Mouse (Mus musculus): ENCODE measurements at regions not wholly inside any gene's neighbourhood (a gene's known extent, or its start where the extent isn't known, plus 50 kb on each side); places are given as distances from the start of the nearest gene placed in this dataset.

- DNase-seq = no peak
- 91% methylated on average over 3 of the region's 3 CpGs for WGBS
- TF ChIP-seq CTCF (IDR thresholded peaks at IDR 0.05; ENCODE audit: borderline replicate concordance, insufficient read depth, low read depth, low read length) (no peak), POLR2A (IDR thresholded peaks at IDR 0.05; ENCODE audit: borderline replicate concordance, insufficient read depth, low read length) (no peak)
- Histone ChIP-seq H3K4me1 (ENCODE audit: control insufficient read depth, insufficient read depth, low read length) (no peaks in the 10 kb centered on the region), H3K27ac (ENCODE audit: insufficient read depth, low read length) (no peak overlapping the region), H3K27me3 (ENCODE audit: control insufficient read depth, insufficient read depth, low read length) (no peaks in the 10 kb centered on the region), H3K4me3 (replicated peaks; ENCODE audit: insufficient read depth, low read depth, low read length) (no peak overlapping the region)
Observed at GRCm38 (mm10) chr19:56225518-56225917, 61.4 kb upstream of the Habp2 start.

- H3K4me1 ChIP-seq (ENCODE audit: control insufficient read depth, insufficient read depth, low read length) = no peaks in the 10 kb centered on the region
- TF ChIP-seq CTCF (IDR thresholded peaks at IDR 0.05; ENCODE audit: borderline replicate concordance, insufficient read depth, low read depth, low read length) = no peak
- TF ChIP-seq POLR2A (IDR thresholded peaks at IDR 0.05; ENCODE audit: borderline replicate concordance, insufficient read depth, low read length) = no peak
Observed at GRCm38 (mm10) chr19:56228586-56228985, 58.4 kb upstream of the Habp2 start.

GRCm38 (mm10) chr19:56231430-56231829 lies 55.5 kb upstream of the Habp2 start:
- no peak overlapping the region for H3K4me3 ChIP-seq (replicated peaks; ENCODE audit: insufficient read depth, low read depth, low read length)
- no peaks in the 10 kb centered on the region; the same call in 1 of the 2 replicates for H3K27me3 ChIP-seq (ENCODE audit: control insufficient read depth, insufficient read depth, low read length)
- no peak overlapping the region for H3K27ac ChIP-seq (ENCODE audit: insufficient read depth, low read length)
- H3K4me1 ChIP-seq (ENCODE audit: control insufficient read depth, insufficient read depth, low read length) = no peaks in the 10 kb centered on the region
- no peak for DNase-seq
- 23% methylated on average over 8 of the region's 8 CpGs for WGBS
- TF ChIP-seq POLR2A (IDR thresholded peaks at IDR 0.05; ENCODE audit: borderline replicate concordance, insufficient read depth, low read length) = no peak
- TF ChIP-seq CTCF (IDR thresholded peaks at IDR 0.05; ENCODE audit: borderline replicate concordance, insufficient read depth, low read depth, low read length) = no peak

More at GRCm38 (mm10) chr19:56228586-56228985, 58.4 kb upstream of the Habp2 start:
- Histone ChIP-seq H3K4me3 (replicated peaks; ENCODE audit: insufficient read depth, low read depth, low read length) (no peak overlapping the region), H3K27me3 (ENCODE audit: control insufficient read depth, insufficient read depth, low read length) (no peaks in the 10 kb centered on the region; the same call in 1 of the 2 replicates), H3K27ac (ENCODE audit: insufficient read depth, low read length) (no peak overlapping the region)
- DNase-seq = no peak

- Histone ChIP-seq H3K4me3 (replicated peaks; ENCODE audit: insufficient read depth, low read depth, low read length) (no peak overlapping the region), H3K27me3 (ENCODE audit: control insufficient read depth, insufficient read depth, low read length) (no peaks in the 10 kb centered on the region; the same call in 1 of the 2 replicates), H3K27ac (ENCODE audit: insufficient read depth, low read length) (no peak overlapping the region), H3K4me1 (ENCODE audit: control insufficient read depth, insufficient read depth, low read length) (no peaks in the 10 kb centered on the region)
- TF ChIP-seq POLR2A (IDR thresholded peaks at IDR 0.05; ENCODE audit: borderline replicate concordance, insufficient read depth, low read length) (no peak), CTCF (IDR thresholded peaks at IDR 0.05; ENCODE audit: borderline replicate concordance, insufficient read depth, low read depth, low read length) (no peak)
- WGBS = 10% methylated on average over 9 of the region's 9 CpGs
- no peak for DNase-seq
Observed at GRCm38 (mm10) chr19:56231849-56232248, 55.1 kb upstream of the Habp2 start.

- WGBS = 22% methylated on average over 7 of the region's 7 CpGs
- no peak overlapping the region for H3K4me3 ChIP-seq (replicated peaks; ENCODE audit: insufficient read depth, low read depth, low read length)
- H3K27ac ChIP-seq (ENCODE audit: insufficient read depth, low read length) = no peak overlapping the region
- H3K27me3 ChIP-seq (ENCODE audit: control insufficient read depth, insufficient read depth, low read length) = no peaks in the 10 kb centered on the region; the same call in 1 of the 2 replicates
- no peak for TF ChIP-seq CTCF (IDR thresholded peaks at IDR 0.05; ENCODE audit: borderline replicate concordance, insufficient read depth, low read depth, low read length)
- no peak for TF ChIP-seq POLR2A (IDR thresholded peaks at IDR 0.05; ENCODE audit: borderline replicate concordance, insufficient read depth, low read length)
- no peaks in the 10 kb centered on the region for H3K4me1 ChIP-seq (ENCODE audit: control insufficient read depth, insufficient read depth, low read length)
- DNase-seq = no peak
Observed at GRCm38 (mm10) chr19:56232269-56232668, 54.7 kb upstream of the Habp2 start.

GRCm38 (mm10) chr19:56232950-56233349 lies 54.0 kb upstream of the Habp2 start:
- no peak overlapping the region for H3K27ac ChIP-seq (ENCODE audit: insufficient read depth, low read length)
- H3K4me1 ChIP-seq (ENCODE audit: control insufficient read depth, insufficient read depth, low read length) = no peaks in the 10 kb centered on the region
- 98% methylated on average over 5 of the region's 5 CpGs for WGBS
- no peak for TF ChIP-seq POLR2A (IDR thresholded peaks at IDR 0.05; ENCODE audit: borderline replicate concordance, insufficient read depth, low read length)
- no peak for TF ChIP-seq CTCF (IDR thresholded peaks at IDR 0.05; ENCODE audit: borderline replicate concordance, insufficient read depth, low read depth, low read length)
- no peak for DNase-seq
- H3K27me3 ChIP-seq (ENCODE audit: control insufficient read depth, insufficient read depth, low read length) = no peaks in the 10 kb centered on the region; the same call in 1 of the 2 replicates
- no peak overlapping the region for H3K4me3 ChIP-seq (replicated peaks; ENCODE audit: insufficient read depth, low read depth, low read length)

GRCm38 (mm10) chr19:56235040-56235439 lies 51.9 kb upstream of the Habp2 start:
- Histone ChIP-seq H3K27ac (ENCODE audit: insufficient read depth, low read length) (no peak overlapping the region), H3K27me3 (ENCODE audit: control insufficient read depth, insufficient read depth, low read length) (no peaks in the 10 kb centered on the region; the same call in 1 of the 2 replicates), H3K4me3 (replicated peaks; ENCODE audit: insufficient read depth, low read depth, low read length) (no peak overlapping the region), H3K4me1 (ENCODE audit: control insufficient read depth, insufficient read depth, low read length) (no peaks in the 10 kb centered on the region)
- DNase-seq = no peak
- TF ChIP-seq CTCF (IDR thresholded peaks at IDR 0.05; ENCODE audit: borderline replicate concordance, insufficient read depth, low read depth, low read length) = no peak
- TF ChIP-seq POLR2A (IDR thresholded peaks at IDR 0.05; ENCODE audit: borderline replicate concordance, insufficient read depth, low read length) = no peak
- 32% methylated on average over 2 of the region's 2 CpGs for WGBS

Data from cerebellum, adult 2 months (tissue).